Mouse (Mus musculus) lung, embryonic 14.5 days (tissue): ENCODE results near the gene Zfp663. TPM values are rescaled to one million over a fixed set of nuclear protein-coding genes. Genes with fewer than 3 reads are reported as not detected.

ENCODE experiments used
- ATAC-seq: fragments of 200-750 bp; cut with Nextera tagmentation; 2 replicates; pipeline ENCODE4 v1.8.0; 2017; ENCODE audit warnings: mild to moderate bottlenecking, moderate TSS enrichment, moderate library complexity; ENCODE audit not compliant: insufficient read depth
- DNase-seq: peaks from one replicate; pipeline ENCODE4 v3.0.0-alpha.2; 2015
- H3K27ac ChIP-seq: fragments of 300-500 bp; sonication (generic); 2 replicates; pipeline ENCODE4 v1.5.1; 2014; ENCODE audit warnings: low read depth, mild to moderate bottlenecking, moderate library complexity
- H3K27me3 ChIP-seq: fragments of 300-500 bp; sonication (generic); 2 replicates; pipeline ENCODE4 v1.6.1; 2014; ENCODE audit warnings: low read length, control low read depth; ENCODE audit not compliant: insufficient read depth
- H3K36me3 ChIP-seq: fragments of 300-500 bp; sonication (generic); 2 replicates; pipeline ENCODE4 v1.6.1; 2014; ENCODE audit warnings: control low read depth; ENCODE audit not compliant: insufficient read depth
- H3K4me1 ChIP-seq: fragments of 300-500 bp; sonication (generic); 2 replicates; pipeline ENCODE4 v1.6.1; 2014; ENCODE audit warnings: antibody characterized with exemption, control low read depth; ENCODE audit not compliant: insufficient read depth
- H3K4me2 ChIP-seq: fragments of 300-500 bp; sonication (generic); 2 replicates; pipeline ENCODE4 v1.6.1; 2014; ENCODE audit warnings: mild to moderate bottlenecking
- H3K4me3 ChIP-seq: fragments of 300-500 bp; sonication (generic); 2 replicates; pipeline ENCODE4 v1.5.1; 2014; ENCODE audit warnings: low read depth, low read length
- H3K9ac ChIP-seq: fragments of 300-500 bp; sonication (generic); 2 replicates; pipeline ENCODE4 v1.6.1; 2014
- H3K9me3 ChIP-seq: fragments of 300-500 bp; sonication (generic); 2 replicates; pipeline ENCODE4 v1.6.1; 2016; ENCODE audit warnings: low read depth, low read length, control low read depth
- CTCF ChIP-seq: IDR thresholded peaks from 2 replicates; pipeline ENCODE4 v1.5.1; 2016; ENCODE audit warnings: antibody characterized with exemption, low read depth
- WGBS: fragments of 180-500 bp; shearing (Covaris S2); extraction: QIAGEN DNeasy Blood & Tissue Kit; methylation state at CpG from one replicate; pipeline ENCODE4 v1.1.7; 2014; 5-methylcytosine and 5-hydroxymethylcytosine counted together
- polyA plus RNA-seq: library from polyadenylated mRNA; unstranded; fragments of >200 nt; fragmentation: Nextera tagmentation; extraction: Ambion mirVana; gene quantifications from 2 replicates; pipeline ENCODE4 v1.2.1, GENCODE M21; 2014

Zfp663 gene
- polyA plus RNA-seq, 1 experiment from 2014 or later, result 1.1 TPM

GRCm38 (mm10) chr2:165303354-165304012 lies 65.0 kb downstream of the Zfp663 start:
- 91% methylated on average over 6 of the region's 6 CpGs for WGBS

DNA sequence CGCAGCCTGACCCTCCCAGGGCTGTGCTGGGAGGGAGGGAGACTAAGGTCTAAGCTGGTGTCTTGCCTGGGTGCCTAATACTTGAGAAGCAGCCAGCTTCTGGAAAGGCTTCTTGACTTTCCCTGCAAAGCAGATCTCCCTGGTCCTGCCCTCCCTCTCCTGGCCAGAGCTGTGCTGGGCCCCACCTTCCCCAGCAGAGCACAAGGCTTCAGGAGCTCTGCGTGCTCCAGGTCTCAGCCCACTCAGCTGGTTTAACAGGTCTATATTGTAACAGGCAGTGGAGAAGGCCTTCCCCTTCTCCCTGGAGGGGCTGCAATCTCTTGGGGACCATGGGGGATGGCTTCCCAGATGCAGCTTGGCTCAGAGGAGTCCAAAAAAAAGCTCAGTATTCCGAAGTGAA lies 67.1 kb downstream of the Zfp663 start:
- DNase-seq (no peak), ATAC-seq (no peak)
- Histone ChIP-seq H3K27ac (no peak overlapping the region), H3K9ac (no peak overlapping the region), H3K4me3 (no peak overlapping the region), H3K9me3 (no peaks in the 10 kb centered on the region), H3K4me1 (no peaks in the 10 kb centered on the region), H3K4me2 (no peak overlapping the region), H3K36me3 (peaks cover 71% of the 10 kb centered on the region), H3K27me3 (no peaks in the 10 kb centered on the region)
- WGBS, result 68% methylated on average over 3 of the region's 3 CpGs
- TF ChIP-seq CTCF, result no peak

More at GRCm38 (mm10) chr2:165303354-165304012, 65.0 kb downstream of the Zfp663 start:
- no peak overlapping the region for H3K4me3 ChIP-seq
- ATAC-seq (no peak), DNase-seq (no peak)
- H3K4me2 ChIP-seq, result no peak overlapping the region
- no peaks in the 10 kb centered on the region for H3K27me3 ChIP-seq
- H3K4me1 ChIP-seq, result no peaks in the 10 kb centered on the region
- H3K9ac ChIP-seq, result no peak overlapping the region
- H3K36me3 ChIP-seq, result peaks cover 67% of the 10 kb centered on the region
- TF ChIP-seq CTCF, result no peak
- H3K27ac ChIP-seq, result no peak overlapping the region
- H3K9me3 ChIP-seq, result no peaks in the 10 kb centered on the region

Other genes starting within 250 kb of the Zfp663 start
- 0.72 and 1.5 TPM in 2 replicates for gene Cdh22, start 133.9 kb downstream of the Zfp663 start, polyA plus RNA-seq
- 51.9 and 52.3 TPM in 2 replicates for gene Slc35c2, start 80.9 kb downstream of the Zfp663 start, polyA plus RNA-seq
- 79.2 and 82.2 TPM in 2 replicates for gene Elmo2, start 42.2 kb downstream of the Zfp663 start, polyA plus RNA-seq
- 10.9 and 12.0 TPM in 2 replicates for gene Zfp334, start 19.5 kb upstream of the Zfp663 start, polyA plus RNA-seq
- not detected in 2 replicates for gene Ocstamp, start 31.7 kb upstream of the Zfp663 start, polyA plus RNA-seq
- 0.30 and 0.58 TPM in 2 replicates for gene Slc13a3, start 104.5 kb upstream of the Zfp663 start, polyA plus RNA-seq
- gene Trp53rka, start 124.6 kb upstream of the Zfp663 start, polyA plus RNA-seq, result 42.5 and 45.1 TPM in 2 replicates
- 11.9 and 14.6 TPM in 2 replicates for gene Slc2a10, start 135.1 kb upstream of the Zfp663 start, polyA plus RNA-seq
- gene Eya2, start 226.3 kb upstream of the Zfp663 start, polyA plus RNA-seq, result 1.6 and 2.1 TPM in 2 replicates